Mouse (Mus musculus) intestine, postnatal 0 days (tissue): ENCODE data around the gene Capn11. TPM values are rescaled to one million over a fixed set of nuclear protein-coding genes. Genes with fewer than 3 reads are reported as not detected.

Experiments
- ATAC-seq: fragments of 200-750 bp; cut with Nextera tagmentation; 2 replicates; pipeline ENCODE4 v1.8.0; 2017; ENCODE audit warnings: mild to moderate bottlenecking, moderate TSS enrichment, moderate library complexity
- H3K27ac ChIP-seq: fragments of 300-500 bp; sonication (generic); 2 replicates; pipeline ENCODE4 v1.5.1; 2014; ENCODE audit warnings: mild to moderate bottlenecking, low read depth, low read length, moderate library complexity
- H3K27me3 ChIP-seq: fragments of 300-500 bp; sonication (generic); replicated peaks from 2 replicates; pipeline ENCODE4 v1.6.1; 2014; ENCODE audit warnings: low read length, mixed read lengths; ENCODE audit not compliant: control insufficient read depth, insufficient read depth
- H3K36me3 ChIP-seq: fragments of 300-500 bp; sonication (generic); 2 replicates; pipeline ENCODE4 v1.6.1; 2014; ENCODE audit warnings: mild to moderate bottlenecking, moderate library complexity; ENCODE audit not compliant: control insufficient read depth, insufficient read depth
- H3K4me1 ChIP-seq: fragments of 300-500 bp; sonication (generic); replicated peaks from 2 replicates; pipeline ENCODE4 v1.6.1; 2014; ENCODE audit warnings: antibody characterized with exemption, low read length, mixed read lengths; ENCODE audit not compliant: control insufficient read depth, insufficient read depth
- H3K4me2 ChIP-seq: fragments of 300-500 bp; sonication (generic); replicated peaks from 2 replicates; pipeline ENCODE4 v1.6.1; 2014; ENCODE audit warnings: low read depth, mild to moderate bottlenecking, moderate library complexity
- H3K4me3 ChIP-seq: fragments of 300-500 bp; sonication (generic); 2 replicates; pipeline ENCODE4 v1.5.1; 2014; ENCODE audit warnings: low read depth, low read length
- H3K9ac ChIP-seq: fragments of 300-500 bp; sonication (generic); 2 replicates; pipeline ENCODE4 v1.6.1; 2014; ENCODE audit warnings: mild to moderate bottlenecking, low read depth, low read length
- H3K9me3 ChIP-seq: fragments of 300-500 bp; sonication (generic); 2 replicates; pipeline ENCODE4 v1.6.1; 2016; ENCODE audit warnings: mixed run types; ENCODE audit not compliant: control insufficient read depth
- CTCF ChIP-seq: sonication (generic); IDR thresholded peaks from 2 replicates; pipeline ENCODE4 v1.5.1; 2016; ENCODE audit warnings: low read depth, mild to moderate bottlenecking, control low read depth, antibody characterized with exemption, moderate library complexity
- WGBS: fragments of 180-500 bp; shearing (Covaris S2); extraction: QIAGEN DNeasy Blood & Tissue Kit; methylation state at CpG from one replicate; pipeline ENCODE4 v1.1.7; 2014; 5-methylcytosine and 5-hydroxymethylcytosine counted together
- polyA plus RNA-seq: library from polyadenylated mRNA; unstranded; fragments of >200 nt; fragmentation: Nextera tagmentation; extraction: Ambion mirVana; gene quantifications from 2 replicates; pipeline ENCODE4 v1.2.1, GENCODE M21; 2015

Capn11 gene
- polyA plus RNA-seq, 1 experiment from 2014 or later = not detected

DNA sequence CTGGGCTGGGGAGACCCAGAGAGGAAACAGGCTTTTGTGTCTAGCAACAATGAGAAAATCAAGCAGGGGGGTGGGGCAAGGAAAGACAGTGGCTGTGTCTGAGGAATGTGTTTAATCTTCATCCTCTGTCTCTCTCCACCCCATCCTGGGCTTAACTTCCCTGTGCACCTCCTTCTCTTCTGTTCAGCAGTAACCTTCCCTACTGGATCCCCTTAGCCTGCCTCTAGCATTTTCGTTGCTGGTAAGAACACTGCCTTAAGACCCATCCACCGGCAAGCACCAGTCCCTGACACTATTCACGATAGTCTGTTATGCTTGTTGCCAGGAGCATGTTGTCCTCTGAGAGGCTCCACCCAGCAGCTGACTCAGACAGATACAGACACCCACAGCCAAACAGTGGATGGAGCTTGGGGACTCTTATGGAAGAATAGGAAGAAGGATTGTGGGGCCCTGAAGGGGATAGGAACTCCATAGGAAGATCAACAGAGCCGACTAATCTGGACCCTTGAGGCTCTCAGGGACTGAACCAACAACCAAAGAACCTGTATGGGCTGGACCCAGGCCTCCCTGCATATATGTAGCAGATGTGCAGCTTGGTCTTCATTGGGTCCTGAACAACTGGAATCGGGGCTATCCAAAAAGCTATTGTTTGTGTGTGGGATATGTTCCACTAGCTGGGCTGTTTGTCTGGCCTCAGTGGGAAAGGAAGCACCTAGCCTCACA, 48.8 kb downstream of the Capn11 start:
- Histone ChIP-seq H3K4me3 (no peak overlapping the region), H3K4me1 (no peaks in the 10 kb centered on the region), H3K27me3 (no peaks in the 10 kb centered on the region), H3K9me3 (no peaks in the 10 kb centered on the region), H3K36me3 (no peaks in the 10 kb centered on the region), H3K27ac (0 out of 2 replicates have a peak overlapping the region, but pooled peaks have one; percentile 5), H3K4me2 (no peak overlapping the region), H3K9ac (no peak overlapping the region)
- TF ChIP-seq CTCF = no peak
- peak; percentile 25; the same call in 1 of the 2 replicates for ATAC-seq
- WGBS = 33% methylated on average over 5 of the region's 5 CpGs

DNA sequence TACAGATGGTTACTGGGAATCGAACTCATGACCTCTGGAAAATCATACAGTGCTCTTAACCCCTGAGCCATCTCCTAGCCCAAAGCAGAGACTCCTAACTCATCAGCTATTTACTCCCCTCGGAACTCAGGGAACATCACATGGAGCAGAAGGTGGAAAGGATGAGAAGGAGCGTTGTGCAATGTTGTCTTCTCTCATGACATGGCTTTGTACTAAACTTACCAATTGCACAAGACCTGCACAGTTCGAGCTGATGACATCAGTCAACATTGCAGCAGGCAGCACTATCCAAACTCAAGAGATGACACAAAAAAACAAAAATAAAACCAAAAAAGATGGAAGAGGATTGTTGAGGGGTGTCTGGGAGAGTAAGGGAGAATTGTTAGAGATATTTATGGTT, 50.7 kb downstream of the Capn11 start:
- 91% methylated on average over 4 of the region's 4 CpGs for WGBS
- no peaks in the 10 kb centered on the region for H3K27me3 ChIP-seq
- TF ChIP-seq CTCF = no peak
- no peak for ATAC-seq
- no peaks in the 10 kb centered on the region for H3K9me3 ChIP-seq
- H3K36me3 ChIP-seq = no peaks in the 10 kb centered on the region
- H3K4me1 ChIP-seq = no peaks in the 10 kb centered on the region
- no peak overlapping the region for H3K9ac ChIP-seq
- no peak overlapping the region for H3K4me2 ChIP-seq
- no peak overlapping the region for H3K4me3 ChIP-seq
- H3K27ac ChIP-seq = no peak overlapping the region

DNA sequence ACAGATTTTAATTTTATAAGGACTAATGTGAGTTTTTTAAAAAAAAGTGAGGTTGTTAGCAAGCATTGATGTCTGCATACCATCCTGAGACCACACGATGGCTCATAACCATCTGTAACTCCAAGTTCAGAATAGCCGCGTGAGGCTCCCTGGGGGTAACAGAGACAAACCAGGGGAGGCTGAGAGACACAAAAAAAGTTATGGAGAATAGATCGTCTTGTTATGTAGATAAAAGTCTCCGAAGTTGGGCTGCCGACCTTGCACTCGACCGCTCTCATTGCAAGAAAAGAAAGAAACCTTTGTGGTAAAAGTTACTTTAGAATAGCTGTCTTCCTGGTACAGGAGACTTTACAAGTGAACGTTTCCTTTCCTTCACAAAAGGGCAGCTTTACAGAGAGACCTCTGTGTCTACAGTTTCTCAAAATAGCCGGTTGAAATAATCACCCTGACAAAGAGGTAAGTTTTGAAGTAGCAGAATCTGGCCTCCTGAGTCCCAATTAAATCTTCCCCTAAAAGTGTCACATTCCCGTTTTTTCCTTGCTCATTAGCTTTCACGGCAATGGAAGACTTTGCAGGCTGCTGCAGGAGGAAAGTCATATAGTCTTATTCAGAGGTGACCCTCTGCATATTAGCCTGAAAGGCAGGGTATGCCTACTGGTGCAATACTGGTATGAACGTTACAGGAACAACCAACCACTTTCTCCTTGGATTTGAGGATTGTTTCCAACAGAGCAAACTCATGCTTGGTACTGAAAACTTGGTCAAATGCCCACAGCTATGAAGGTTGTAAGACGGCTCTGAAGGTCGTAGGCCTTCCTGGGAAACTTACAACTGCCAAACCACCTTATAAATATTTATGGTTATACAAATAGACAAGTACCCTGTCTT, 51.9 kb downstream of the Capn11 start:
- Histone ChIP-seq H3K27ac (no peak overlapping the region), H3K4me2 (no peak overlapping the region), H3K36me3 (no peaks in the 10 kb centered on the region), H3K4me1 (no peaks in the 10 kb centered on the region), H3K9ac (no peak overlapping the region), H3K4me3 (no peak overlapping the region), H3K27me3 (no peaks in the 10 kb centered on the region), H3K9me3 (no peaks in the 10 kb centered on the region)
- no peak for ATAC-seq
- WGBS = 78% methylated on average over 15 of the region's 15 CpGs
- no peak for TF ChIP-seq CTCF

DNA sequence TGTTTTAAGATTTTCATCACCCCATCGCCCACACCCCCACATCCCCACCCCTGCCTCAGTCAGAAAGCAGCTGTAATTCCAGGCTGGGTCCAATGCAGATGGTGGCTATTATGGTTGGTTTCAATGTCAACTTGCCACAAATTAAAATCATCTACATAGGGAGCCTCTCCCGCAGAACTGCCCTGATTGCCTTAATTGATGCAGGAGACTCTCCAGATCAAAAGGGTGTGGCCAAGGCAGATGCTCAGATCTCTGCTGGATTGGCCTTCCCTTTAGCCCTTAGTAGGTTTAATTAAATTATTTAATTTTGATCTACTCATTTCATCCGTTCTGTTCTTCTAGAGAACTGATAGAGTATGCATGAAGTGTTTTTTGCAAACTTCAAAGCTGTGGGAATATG, 56.1 kb downstream of the Capn11 start:
- no peaks in the 10 kb centered on the region for H3K4me1 ChIP-seq
- 90% methylated on average over 3 of the region's 3 CpGs for WGBS
- H3K36me3 ChIP-seq = no peaks in the 10 kb centered on the region
- no peaks in the 10 kb centered on the region for H3K9me3 ChIP-seq
- no peak overlapping the region for H3K4me3 ChIP-seq
- no peak for TF ChIP-seq CTCF
- H3K4me2 ChIP-seq = no peak overlapping the region
- H3K27ac ChIP-seq = no peak overlapping the region
- no peaks in the 10 kb centered on the region for H3K27me3 ChIP-seq
- ATAC-seq = no peak
- no peak overlapping the region for H3K9ac ChIP-seq

DNA sequence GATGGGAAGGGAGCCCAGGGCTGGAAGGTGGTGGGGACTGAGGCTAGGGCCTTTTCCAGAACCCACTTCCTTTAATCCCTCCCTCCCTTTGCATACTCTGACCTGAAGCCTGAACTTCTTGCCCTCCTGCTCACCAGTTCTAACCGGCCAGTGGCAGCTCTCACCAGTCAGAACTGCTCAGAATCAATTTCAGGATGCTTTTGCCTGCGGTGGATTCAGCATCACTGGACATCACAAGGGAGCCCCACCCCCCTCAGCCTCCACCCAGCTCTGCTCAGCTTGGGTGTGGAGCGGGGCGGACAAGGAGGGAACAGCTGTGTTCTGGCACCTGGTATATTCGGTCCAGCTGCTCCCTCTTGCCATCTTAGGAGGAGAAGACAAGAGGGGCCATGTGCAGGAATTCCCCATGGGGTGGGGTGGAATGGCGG, 57.2 kb downstream of the Capn11 start, which contains the start of gene Mymx:
Gene Mymx, minus strand, starts transcription at position 226 of the 428 bp plus-strand sequence.
- no peaks in the 10 kb centered on the region for H3K36me3 ChIP-seq
- no peak within 1 kb of the TSS for H3K9ac ChIP-seq
- no peaks in the 10 kb centered on the region for H3K27me3 ChIP-seq
- H3K9me3 ChIP-seq = no peaks in the 10 kb centered on the region
- H3K4me3 ChIP-seq = no peak within 1 kb of the TSS
- peak; percentile 17; the same call in 1 of the 2 replicates for ATAC-seq
- TF ChIP-seq CTCF = no peak
- WGBS = 41% methylated on average over 6 of the region's 6 CpGs
- no peak within 1 kb of the TSS for H3K27ac ChIP-seq
- H3K4me2 ChIP-seq = peak within 1 kb of the TSS; percentile 37; the same call in 1 of the 2 replicates
- no peaks in the 10 kb centered on the region for H3K4me1 ChIP-seq

DNA sequence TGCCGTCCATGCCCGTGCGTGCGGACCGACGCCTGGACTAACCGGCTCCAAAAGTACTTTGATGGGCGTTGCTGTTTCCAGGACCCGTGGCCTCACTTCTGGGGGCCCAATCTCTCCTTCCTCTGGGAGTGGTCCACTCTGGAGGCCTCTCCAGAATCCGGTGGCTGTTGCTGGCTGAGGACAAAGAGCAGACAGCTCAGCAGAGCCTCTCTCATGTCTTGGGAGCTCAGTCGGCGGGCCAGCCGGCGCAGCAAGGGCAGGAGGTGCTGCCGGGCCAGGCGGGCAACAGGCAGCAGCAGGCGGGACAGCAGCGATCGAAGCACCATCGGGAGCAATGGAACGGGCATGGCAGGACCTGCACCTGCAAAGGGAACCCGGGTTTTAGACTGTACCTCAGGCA, 57.8 kb downstream of the Capn11 start:
- ATAC-seq = no peak
- H3K36me3 ChIP-seq = no peaks in the 10 kb centered on the region
- H3K4me3 ChIP-seq = no peak overlapping the region
- WGBS = 21% methylated on average over 22 of the region's 22 CpGs
- peak overlapping the region; percentile 37; the same call in 1 of the 2 replicates for H3K4me2 ChIP-seq
- no peaks in the 10 kb centered on the region for H3K27me3 ChIP-seq
- H3K27ac ChIP-seq = no peak overlapping the region
- no peaks in the 10 kb centered on the region for H3K4me1 ChIP-seq
- H3K9me3 ChIP-seq = no peaks in the 10 kb centered on the region
- H3K9ac ChIP-seq = no peak overlapping the region
- no peak for TF ChIP-seq CTCF
